Mouse (Mus musculus) kidney, postnatal 25 days (tissue): Measurements from ENCODE around the gene Pmel.
A peak's percentile ranks its signal among the peaks of the same experiment; 100 is the strongest.

ENCODE experiments used
- DNase-seq, 2 experiments: peaks; one replicate each; pipeline ENCODE4 v3.0.0; 2021; ENCODE audit warnings: mixed read lengths in 2 of 2

Pmel gene

DNA sequence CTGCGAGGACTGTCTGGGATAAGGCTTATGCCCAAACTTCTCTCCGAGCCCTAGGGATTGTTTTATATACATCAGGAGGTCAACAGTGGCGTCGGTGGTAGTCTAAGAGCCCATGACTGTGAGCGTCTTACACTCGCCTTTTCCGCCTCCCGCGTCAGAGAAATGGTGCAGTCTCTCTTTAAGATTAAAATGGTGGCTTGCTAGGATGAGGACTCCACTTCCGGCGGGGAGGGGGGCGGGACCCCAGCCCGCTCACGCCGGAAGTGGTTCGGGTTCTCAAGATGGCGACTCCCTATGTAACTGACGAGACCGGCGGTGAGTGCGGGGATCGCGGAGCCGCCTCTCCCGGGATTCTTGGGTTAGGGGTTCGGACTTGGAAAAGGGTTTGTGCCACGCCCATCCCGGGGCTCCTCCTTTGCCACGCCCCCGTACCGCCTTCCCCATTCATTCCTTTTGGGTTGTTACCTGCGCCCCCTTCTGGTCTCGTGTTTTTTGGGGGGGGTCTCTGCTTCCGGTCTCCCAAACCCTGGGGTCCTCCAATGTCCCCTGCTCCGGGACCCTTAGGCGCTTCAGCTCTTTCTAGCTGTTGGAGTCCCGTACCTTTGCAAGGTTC is 44.4 kb downstream of the Pmel start:
- peak; percentile 79 to 89 for DNase-seq
